Mouse (Mus musculus) heart, embryonic 16.5 days (tissue): Measurements from ENCODE around the gene Egfr. TPM values are rescaled to one million over a fixed set of nuclear protein-coding genes. Genes with fewer than 3 reads are reported as not detected.

Experiments
- ATAC-seq: fragments of 200-750 bp; cut with Nextera tagmentation; replicated peaks from 2 replicates; pipeline ENCODE4 v1.8.0; 2017; ENCODE audit warnings: moderate number of reproducible peaks; ENCODE audit not compliant: insufficient read depth, low FRiP score; ENCODE audit errors: extremely low read depth
- H3K27ac ChIP-seq: fragments of 300-500 bp; sonication (generic); 2 replicates; pipeline ENCODE4 v1.5.1; 2014; ENCODE audit warnings: mild to moderate bottlenecking, low read length, control low read depth, moderate library complexity
- H3K27me3 ChIP-seq: fragments of 300-500 bp; sonication (generic); 2 replicates; pipeline ENCODE4 v1.6.1; 2014; ENCODE audit warnings: low read length, mixed read lengths; ENCODE audit not compliant: control insufficient read depth, insufficient read depth
- H3K36me3 ChIP-seq: fragments of 300-500 bp; sonication (generic); 2 replicates; pipeline ENCODE4 v1.6.1; 2014; ENCODE audit not compliant: control insufficient read depth, insufficient read depth
- H3K4me1 ChIP-seq: fragments of 300-500 bp; sonication (generic); 2 replicates; pipeline ENCODE4 v1.6.1; 2014; ENCODE audit warnings: low read length, mixed read lengths; ENCODE audit not compliant: control insufficient read depth, insufficient read depth
- H3K4me2 ChIP-seq: fragments of 300-500 bp; sonication (generic); 2 replicates; pipeline ENCODE4 v1.6.1; 2014; ENCODE audit warnings: low read depth, mild to moderate bottlenecking, control low read depth, low read length
- H3K4me3 ChIP-seq: fragments of 300-500 bp; sonication (generic); 2 replicates; pipeline ENCODE4 v1.5.1; 2014; ENCODE audit warnings: mild to moderate bottlenecking, control low read depth, low read length
- H3K9ac ChIP-seq: fragments of 300-500 bp; sonication (generic); 2 replicates; pipeline ENCODE4 v1.6.1; 2014; ENCODE audit warnings: low read length, control low read depth
- H3K9me3 ChIP-seq: fragments of 300-500 bp; sonication (generic); replicated peaks from 2 replicates; pipeline ENCODE4 v1.6.1; 2016; ENCODE audit warnings: low read length; ENCODE audit not compliant: control insufficient read depth
- WGBS: fragments of 180-500 bp; shearing (Covaris S2); extraction: QIAGEN DNeasy Blood & Tissue Kit; methylation state at CpG from one replicate; pipeline ENCODE4 v1.1.7; 2014; 5-methylcytosine and 5-hydroxymethylcytosine counted together
- polyA plus RNA-seq: library from polyadenylated mRNA; unstranded; fragments of >200 nt; fragmentation: Nextera tagmentation; extraction: Ambion mirVana; gene quantifications from 2 replicates; pipeline ENCODE4 v1.2.1, GENCODE M21; 2015

Egfr gene
- polyA plus RNA-seq, 1 experiment from 2014 or later, result 5.3 TPM

GRCm38 (mm10) chr11:16769709-16770303, 17.8 kb downstream of the Egfr start:
- Histone ChIP-seq H3K4me2 (no peak overlapping the region), H3K27me3 (no peaks in the 10 kb centered on the region), H3K27ac (no peak overlapping the region), H3K9me3 (no peaks in the 10 kb centered on the region), H3K36me3 (no peaks in the 10 kb centered on the region), H3K4me1 (peaks cover 11% of the 10 kb centered on the region; the same call in 1 of the 2 replicates), H3K9ac (no peak overlapping the region), H3K4me3 (no peak overlapping the region)
- ATAC-seq, result no peak
- WGBS, result 36% methylated on average over 3 of the region's 3 CpGs

- H3K36me3 ChIP-seq, result no peaks in the 10 kb centered on the region
- H3K27ac ChIP-seq, result no peak overlapping the region
- H3K4me2 ChIP-seq, result no peak overlapping the region
- no peak overlapping the region for H3K9ac ChIP-seq
- no peak overlapping the region for H3K4me3 ChIP-seq
- no peaks in the 10 kb centered on the region for H3K9me3 ChIP-seq
- H3K4me1 ChIP-seq, result peaks cover 11% of the 10 kb centered on the region
- WGBS, result 58% methylated on average over 4 of the region's 4 CpGs
- H3K27me3 ChIP-seq, result no peaks in the 10 kb centered on the region
- ATAC-seq, result no peak
Measured at GRCm38 (mm10) chr11:16770966-16771365, 19.0 kb downstream of the Egfr start.

- ATAC-seq, result no peak
- no peaks in the 10 kb centered on the region for H3K27me3 ChIP-seq
- H3K4me2 ChIP-seq, result no peak overlapping the region
- no peaks in the 10 kb centered on the region for H3K36me3 ChIP-seq
- H3K4me1 ChIP-seq, result peaks cover 11% of the 10 kb centered on the region
- H3K9me3 ChIP-seq, result no peaks in the 10 kb centered on the region
- H3K4me3 ChIP-seq, result no peak overlapping the region
- 12% methylated on average over 4 of the region's 4 CpGs for WGBS
- H3K9ac ChIP-seq, result no peak overlapping the region
- H3K27ac ChIP-seq, result no peak overlapping the region
Measured at GRCm38 (mm10) chr11:16772717-16773116, 20.7 kb downstream of the Egfr start.

- peaks cover 4% of the 10 kb centered on the region for H3K4me1 ChIP-seq
Measured at GRCm38 (mm10) chr11:16776967-16777366, 25.0 kb downstream of the Egfr start.

GRCm38 (mm10) chr11:16781604-16782003, 29.6 kb downstream of the Egfr start:
- Histone ChIP-seq H3K4me3 (no peak overlapping the region), H3K9me3 (no peaks in the 10 kb centered on the region), H3K4me2 (no peak overlapping the region), H3K9ac (no peak overlapping the region), H3K4me1 (no peaks in the 10 kb centered on the region), H3K27ac (no peak overlapping the region), H3K36me3 (no peaks in the 10 kb centered on the region), H3K27me3 (no peaks in the 10 kb centered on the region)
- ATAC-seq, result no peak
- WGBS, result 53% methylated on average over 2 of the region's 2 CpGs

More at GRCm38 (mm10) chr11:16776967-16777366, 25.0 kb downstream of the Egfr start:
- Histone ChIP-seq H3K4me3 (no peak overlapping the region), H3K9ac (no peak overlapping the region), H3K9me3 (no peaks in the 10 kb centered on the region), H3K4me2 (no peak overlapping the region), H3K27me3 (no peaks in the 10 kb centered on the region), H3K27ac (no peak overlapping the region), H3K36me3 (no peaks in the 10 kb centered on the region)
- ATAC-seq, result no peak
- 55% methylated on average over 2 of the region's 2 CpGs for WGBS

- Histone ChIP-seq H3K4me2 (no peak overlapping the region), H3K36me3 (no peaks in the 10 kb centered on the region), H3K9me3 (no peaks in the 10 kb centered on the region), H3K9ac (no peak overlapping the region), H3K4me3 (no peak overlapping the region), H3K27ac (no peak overlapping the region; the same call in 1 of the 2 replicates), H3K4me1 (no peaks in the 10 kb centered on the region), H3K27me3 (no peaks in the 10 kb centered on the region)
- WGBS, result 64% methylated on average over 8 of the region's 8 CpGs
- ATAC-seq, result no peak
Measured at GRCm38 (mm10) chr11:16783926-16784659, 32.1 kb downstream of the Egfr start.

GRCm38 (mm10) chr11:16792638-16793585, 40.9 kb downstream of the Egfr start:
- Histone ChIP-seq H3K36me3 (no peaks in the 10 kb centered on the region), H3K27ac (no peak overlapping the region), H3K9ac (no peak overlapping the region), H3K27me3 (no peaks in the 10 kb centered on the region), H3K9me3 (no peaks in the 10 kb centered on the region), H3K4me2 (no peak overlapping the region), H3K4me3 (no peak overlapping the region), H3K4me1 (peaks cover 6% of the 10 kb centered on the region; the same call in 1 of the 2 replicates)
- ATAC-seq, result no peak
- WGBS, result 44% methylated on average over 5 of the region's 5 CpGs

- Histone ChIP-seq H3K4me2 (no peak overlapping the region), H3K36me3 (no peaks in the 10 kb centered on the region), H3K4me3 (no peak overlapping the region), H3K4me1 (peaks cover 6% of the 10 kb centered on the region; the same call in 1 of the 2 replicates), H3K27me3 (no peaks in the 10 kb centered on the region), H3K9ac (no peak overlapping the region), H3K9me3 (no peaks in the 10 kb centered on the region), H3K27ac (no peak overlapping the region)
- ATAC-seq, result no peak
Measured at GRCm38 (mm10) chr11:16795012-16795411, 43.0 kb downstream of the Egfr start.
